Mouse (Mus musculus) ES-E14 (cell line): ENCODE measurements around the gene Tdrkh.

Source experiments
- HCFC1 ChIP-seq: IDR thresholded peaks from 2 replicates; pipeline ENCODE4 v1.6.1; 2012; ENCODE audit warnings: low read length, inconsistent platforms, borderline replicate concordance; ENCODE audit not compliant: insufficient read depth
- ZC3H11A ChIP-seq: IDR thresholded peaks from 2 replicates; pipeline ENCODE4 v1.6.1; 2012; ENCODE audit warnings: low read depth, mild to moderate bottlenecking, inconsistent platforms, low read length, borderline replicate concordance

- TF ChIP-seq ZC3H11A: no peak
- TF ChIP-seq HCFC1: no peak
Observed at GRCm38 (mm10) chr3:94382308-94382707, 30.8 kb upstream of the Tdrkh start.
